Mouse (Mus musculus) B cell, adult 2 months (primary cell): Measurements from ENCODE around the gene A430033K04Rik.

ENCODE experiments used
- DNase-seq, 2 experiments: peaks; one replicate each; pipeline ENCODE4 v3.0.0; 2022

A430033K04Rik gene

GRCm38 (mm10) chr5:138697466-138697865, 74.8 kb downstream of the A430033K04Rik start:
- DNase-seq = no peak
